Mouse (Mus musculus): ENCODE data around the gene Tesc.

Gene Tesc

GRCm38 (mm10) chr5:118076721-118077592, 49.4 kb downstream of the Tesc start:
- no peak for DNase-seq (ENCODE audit: low spot score)

GRCm38 (mm10) chr5:118078550-118078949, 51.0 kb downstream of the Tesc start:
- no peak for DNase-seq (ENCODE audit: low spot score)

GRCm38 (mm10) chr5:118079354-118079753, 51.8 kb downstream of the Tesc start:
- no peak for DNase-seq (ENCODE audit: low spot score)

GRCm38 (mm10) chr5:118079839-118080250, 52.3 kb downstream of the Tesc start:
- no peak for DNase-seq (ENCODE audit: low spot score)

- DNase-seq (ENCODE audit: low spot score), result no peak
Measured at GRCm38 (mm10) chr5:118081374-118081949, 53.9 kb downstream of the Tesc start.

GRCm38 (mm10) chr5:118081996-118082395, 54.5 kb downstream of the Tesc start:
- DNase-seq (ENCODE audit: low spot score), result no peak

- DNase-seq (ENCODE audit: low spot score), result no peak
Measured at GRCm38 (mm10) chr5:118083060-118083638, 55.6 kb downstream of the Tesc start.

- no peak for DNase-seq (ENCODE audit: low spot score)
Measured at GRCm38 (mm10) chr5:118084171-118084727, 56.7 kb downstream of the Tesc start.

GRCm38 (mm10) chr5:118085313-118085712, 57.8 kb downstream of the Tesc start:
- DNase-seq (ENCODE audit: low spot score), result no peak

GRCm38 (mm10) chr5:118086956-118087355, 59.4 kb downstream of the Tesc start:
- no peak for DNase-seq (ENCODE audit: low spot score)

- no peak for DNase-seq (ENCODE audit: low spot score)
Measured at GRCm38 (mm10) chr5:118089102-118089501, 61.6 kb downstream of the Tesc start.

GRCm38 (mm10) chr5:118090101-118090500, 62.6 kb downstream of the Tesc start:
- no peak for DNase-seq (ENCODE audit: low spot score)

GRCm38 (mm10) chr5:118090837-118091236, 63.3 kb downstream of the Tesc start:
- no peak for DNase-seq (ENCODE audit: low spot score)

- no peak for DNase-seq (ENCODE audit: low spot score)
Measured at GRCm38 (mm10) chr5:118093321-118094035, 65.9 kb downstream of the Tesc start.

- no peak for DNase-seq (ENCODE audit: low spot score)
Measured at GRCm38 (mm10) chr5:118095433-118095832, 67.9 kb downstream of the Tesc start.

- no peak for DNase-seq (ENCODE audit: low spot score)
Measured at GRCm38 (mm10) chr5:118095849-118096248, 68.3 kb downstream of the Tesc start.

- DNase-seq (ENCODE audit: low spot score), result no peak
Measured at GRCm38 (mm10) chr5:118096317-118096716, 68.8 kb downstream of the Tesc start.

- DNase-seq (ENCODE audit: low spot score), result no peak
Measured at GRCm38 (mm10) chr5:118099069-118099869, 71.7 kb downstream of the Tesc start.

GRCm38 (mm10) chr5:118099870-118100478, 72.4 kb downstream of the Tesc start:
- DNase-seq (ENCODE audit: low spot score), result no peak

- no peak for DNase-seq (ENCODE audit: low spot score)
Measured at GRCm38 (mm10) chr5:118105536-118105935, 78.0 kb downstream of the Tesc start.

- no peak for DNase-seq (ENCODE audit: low spot score)
Measured at GRCm38 (mm10) chr5:118106667-118107066, 79.1 kb downstream of the Tesc start.

All from ovary, postnatal 14 days (tissue).